Mouse (Mus musculus): ENCODE measurements around the gene Trabd2b.

The Trabd2b gene

GRCm38 (mm10) chr4:114453101-114453500, 46.6 kb downstream of the Trabd2b start:
- DNase-seq, result no peak

- no peak for DNase-seq
These were observed 47.5 kb downstream of the Trabd2b start for GRCm38 (mm10) chr4:114454016-114454415.

DNA sequence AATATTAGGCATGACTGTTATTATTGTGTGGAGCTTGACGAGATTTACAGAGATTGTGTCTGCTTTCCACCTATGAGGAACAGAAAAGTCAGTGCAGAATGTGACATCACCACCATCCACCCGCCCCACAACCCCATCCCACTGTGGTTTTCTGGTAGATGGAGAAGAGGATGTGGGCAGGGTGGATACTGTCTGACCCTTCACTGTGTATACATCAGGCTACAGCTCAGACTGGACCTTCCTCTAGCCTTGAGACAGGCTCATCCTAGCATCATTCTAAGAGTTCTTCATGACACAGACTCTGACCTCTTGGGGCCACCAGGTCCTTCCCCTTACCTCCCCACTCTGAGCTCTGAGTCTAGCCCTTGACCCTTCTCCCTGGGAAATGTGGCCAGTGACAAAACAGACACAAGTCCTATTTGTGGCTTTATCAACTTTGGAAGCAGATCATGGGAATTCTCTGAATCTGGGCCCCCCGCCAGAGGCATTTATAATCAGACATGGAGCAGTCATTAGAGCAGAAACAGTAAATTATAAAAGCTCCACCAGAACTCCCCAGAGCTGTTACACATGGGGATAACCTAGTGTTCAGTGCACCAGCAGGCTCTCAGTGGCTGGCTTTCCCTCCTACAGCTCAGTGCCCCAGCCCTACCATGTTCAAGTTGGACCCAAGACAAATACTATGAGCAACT, 48.1 kb downstream of the Trabd2b start:
- DNase-seq, result no peak

DNA sequence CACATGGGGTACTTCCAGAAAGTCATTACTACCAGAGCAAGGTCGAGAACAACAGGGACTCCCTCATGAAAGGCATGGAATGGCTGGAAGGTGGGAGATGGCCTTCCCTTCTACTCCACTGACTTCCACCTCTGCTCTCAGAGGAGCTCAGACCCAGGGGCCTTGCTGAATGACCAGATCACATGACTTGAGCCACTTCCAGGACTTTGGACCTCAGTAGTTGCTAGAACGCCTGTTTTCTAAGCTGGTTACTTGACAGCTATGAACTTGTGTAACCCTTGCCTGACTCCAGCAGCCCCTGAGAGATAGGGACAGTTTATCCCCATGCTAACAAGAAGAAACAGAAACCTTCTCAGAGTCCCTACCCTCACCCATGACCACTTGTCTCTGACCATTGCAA, 50.6 kb downstream of the Trabd2b start:
- no peak for DNase-seq

DNA sequence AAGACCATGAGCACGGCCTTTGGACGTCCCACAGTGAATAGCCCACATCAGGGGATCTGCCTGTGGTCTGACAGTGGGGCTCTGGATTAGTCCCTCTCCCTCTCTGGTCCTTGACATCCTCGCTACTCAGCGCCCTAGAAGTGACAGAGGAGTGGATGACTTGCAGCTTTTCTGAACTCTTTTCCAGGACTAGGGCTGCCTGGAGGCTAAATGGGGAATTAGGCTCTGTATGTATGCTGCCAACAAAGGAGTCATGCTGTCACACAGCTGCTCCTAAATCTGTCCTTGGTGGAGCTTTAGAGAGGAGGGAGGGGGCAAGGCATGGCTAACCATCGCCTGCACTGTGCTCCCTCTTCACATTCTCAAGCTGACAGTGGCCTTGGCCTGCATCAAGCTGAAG, 53.1 kb downstream of the Trabd2b start:
- no peak for DNase-seq

GRCm38 (mm10) chr4:114460401-114460800, 53.9 kb downstream of the Trabd2b start:
- no peak for DNase-seq

GRCm38 (mm10) chr4:114461093-114461492, 54.6 kb downstream of the Trabd2b start:
- DNase-seq, result no peak

DNA sequence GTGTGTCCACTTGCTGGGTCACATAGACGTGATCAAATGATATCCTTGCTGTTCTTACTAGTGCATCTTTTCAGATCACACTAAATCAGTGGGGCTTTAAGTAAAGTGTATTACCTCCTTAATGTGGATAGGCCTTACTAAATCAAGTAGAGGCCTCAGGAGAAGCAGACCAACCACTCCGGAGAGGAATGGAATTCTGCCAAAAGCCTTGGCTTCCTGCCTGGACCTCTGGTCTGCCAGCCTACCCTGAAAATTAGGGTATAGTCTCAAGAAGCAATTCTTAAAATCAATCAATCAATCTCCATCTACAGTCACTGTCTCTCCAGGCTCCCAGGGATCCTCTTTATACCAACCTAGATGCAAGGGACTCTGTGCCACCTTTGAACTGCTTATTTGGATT, 59.1 kb downstream of the Trabd2b start:
- DNase-seq, result no peak

DNA sequence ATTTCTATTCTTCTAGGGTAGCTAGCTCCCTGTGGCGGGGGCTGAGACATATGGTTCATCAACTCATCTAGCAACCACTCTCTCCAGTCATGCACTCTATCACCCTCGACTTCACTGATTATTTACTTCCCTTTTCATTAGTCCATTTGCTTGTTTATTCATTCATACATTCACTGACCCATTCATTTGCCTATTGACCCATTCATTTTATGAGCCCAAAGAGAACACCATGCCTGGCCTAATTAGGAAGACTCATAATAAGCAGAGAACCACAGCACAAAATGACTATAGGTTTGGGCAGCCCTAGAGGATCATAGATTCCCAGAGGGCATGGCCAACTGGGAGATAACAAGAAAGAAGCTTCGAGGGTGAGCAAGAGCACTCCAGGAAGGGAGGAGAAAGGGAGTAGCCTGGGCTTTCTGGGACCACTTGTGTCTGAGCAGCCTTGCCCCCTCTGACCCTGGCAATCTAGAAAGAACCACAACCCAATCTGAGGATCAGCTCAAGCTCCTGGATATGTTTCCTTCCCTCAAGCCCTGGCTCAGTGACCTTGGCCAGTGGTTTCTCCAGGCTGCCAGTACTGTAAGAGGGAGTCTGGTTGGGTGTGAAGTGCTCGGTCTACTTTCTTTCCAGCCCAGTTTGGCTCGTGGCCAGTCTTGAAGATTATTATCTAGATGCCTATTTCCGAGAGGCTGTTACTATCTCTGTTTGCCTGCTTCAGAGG, 61.0 kb downstream of the Trabd2b start:
- no peak for DNase-seq

DNA sequence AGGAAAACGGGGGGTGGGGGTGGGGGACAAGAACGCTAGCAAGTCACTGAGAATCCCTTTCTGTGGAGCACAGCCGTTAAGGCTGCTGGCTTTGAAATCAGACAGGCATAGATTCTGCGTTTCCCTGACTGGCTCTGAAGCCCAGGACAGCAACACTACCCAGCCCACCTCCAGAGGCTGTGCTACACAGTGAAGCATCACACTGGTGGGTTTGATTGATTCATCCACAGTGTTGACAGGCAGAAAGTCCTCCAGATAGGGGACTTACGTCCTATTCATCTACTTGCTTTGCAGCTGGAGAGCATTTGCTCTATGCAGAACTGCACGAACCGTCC, 61.5 kb downstream of the Trabd2b start:
- no peak for DNase-seq

DNA sequence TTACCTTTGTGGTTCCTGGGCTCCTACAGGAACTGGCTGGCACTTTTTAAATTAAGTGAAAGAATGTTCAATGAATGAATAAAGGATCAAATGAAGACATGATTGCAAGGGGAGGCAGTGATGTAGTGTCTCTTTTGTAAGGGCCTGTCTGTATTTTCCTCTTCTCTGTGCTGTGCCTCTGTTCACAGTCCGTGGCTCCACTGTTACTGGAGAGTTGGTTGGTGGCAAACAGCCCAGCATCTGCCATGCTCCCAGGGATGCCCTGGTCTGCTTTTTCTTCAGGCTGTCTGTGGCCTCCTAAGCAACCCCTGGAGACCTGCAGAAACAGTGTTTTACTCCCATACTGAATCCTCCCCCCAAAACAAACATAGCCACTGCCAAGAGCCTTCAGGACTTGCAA, 63.4 kb downstream of the Trabd2b start:
- no peak for DNase-seq

GRCm38 (mm10) chr4:114472143-114472542, 65.6 kb downstream of the Trabd2b start:
- no peak for DNase-seq

GRCm38 (mm10) chr4:114476316-114476715, 69.8 kb downstream of the Trabd2b start:
- no peak for DNase-seq

DNA sequence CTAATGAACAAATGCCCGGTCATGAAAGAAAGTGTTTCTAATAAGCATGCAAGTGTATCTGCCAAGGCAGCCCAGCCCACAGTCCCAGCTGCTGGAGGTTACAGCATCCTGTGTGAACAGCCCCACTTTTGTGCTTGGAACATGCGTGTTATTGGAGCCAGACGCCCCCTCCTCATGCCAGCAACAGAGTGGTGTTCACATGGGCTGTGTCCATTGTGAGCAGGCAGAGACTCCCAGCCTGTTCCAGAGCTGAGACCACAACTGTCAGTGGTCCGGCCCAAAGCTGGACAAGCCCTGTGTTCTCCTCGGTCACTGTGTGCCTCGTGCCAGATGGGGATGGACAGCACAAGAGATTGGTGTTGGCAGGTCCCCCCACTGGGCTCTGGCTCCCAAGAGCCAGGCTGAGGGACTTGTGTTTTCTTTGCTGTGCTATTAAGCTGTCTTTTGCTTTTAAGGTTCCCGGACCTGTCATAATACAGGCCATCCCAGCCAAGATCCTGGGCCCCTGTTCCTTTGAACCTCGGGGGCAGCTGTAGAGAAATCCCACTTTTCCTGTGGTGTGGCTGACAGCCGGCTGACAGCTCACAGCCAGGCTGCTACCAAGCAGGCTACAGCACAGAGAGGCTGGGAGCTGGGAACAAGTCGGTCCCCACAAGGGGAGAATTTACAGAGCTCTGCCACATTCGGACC, 70.7 kb downstream of the Trabd2b start:
- DNase-seq, result no peak

GRCm38 (mm10) chr4:114481518-114481917, 75.0 kb downstream of the Trabd2b start:
- no peak for DNase-seq

DNA sequence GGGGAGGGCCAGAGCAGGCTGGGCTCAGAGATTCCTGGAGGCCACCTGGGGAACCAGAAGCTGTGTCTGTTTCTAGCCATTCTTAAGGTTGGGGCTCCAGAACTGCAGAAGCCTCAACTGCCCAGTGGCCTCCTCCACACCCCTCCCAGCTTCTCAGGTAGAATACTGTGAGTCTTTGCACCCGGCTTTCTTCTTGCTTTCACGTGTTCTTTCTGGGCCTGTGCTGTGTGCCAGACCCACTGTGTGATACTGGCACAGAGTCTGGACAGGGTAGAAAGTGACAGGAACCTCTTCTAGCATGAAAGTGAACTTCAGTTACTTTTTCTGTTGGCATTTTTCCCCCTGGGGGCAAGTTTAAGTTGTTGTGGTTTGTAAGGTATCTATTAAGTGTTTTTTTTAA, 77.6 kb downstream of the Trabd2b start:
- DNase-seq, result no peak

DNA sequence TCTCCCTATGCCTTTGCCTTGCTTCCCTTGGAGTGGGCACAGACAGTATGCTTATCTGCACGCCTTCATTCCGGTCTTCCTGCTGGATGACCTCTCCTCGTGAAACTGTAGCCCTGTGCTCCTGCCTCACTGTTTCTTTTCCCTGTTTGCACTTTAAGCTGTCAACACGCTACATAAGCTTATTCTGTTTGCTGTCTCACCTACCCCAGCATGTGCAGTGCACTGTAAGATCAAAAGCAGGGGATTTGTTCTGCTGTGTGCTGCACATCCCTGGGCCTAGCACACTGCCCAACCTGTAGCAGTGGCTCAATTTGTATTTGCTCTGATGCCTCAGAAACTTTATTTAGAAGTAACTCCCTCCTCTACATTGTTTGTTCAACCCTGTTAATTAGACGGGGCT, 79.5 kb downstream of the Trabd2b start:
- DNase-seq, result no peak

GRCm38 (mm10) chr4:114486885-114487531, 80.5 kb downstream of the Trabd2b start:
- no peak for DNase-seq

GRCm38 (mm10) chr4:114487701-114488100, 81.2 kb downstream of the Trabd2b start:
- peak in 1 of 2 experiments; percentile 4 for DNase-seq

DNA sequence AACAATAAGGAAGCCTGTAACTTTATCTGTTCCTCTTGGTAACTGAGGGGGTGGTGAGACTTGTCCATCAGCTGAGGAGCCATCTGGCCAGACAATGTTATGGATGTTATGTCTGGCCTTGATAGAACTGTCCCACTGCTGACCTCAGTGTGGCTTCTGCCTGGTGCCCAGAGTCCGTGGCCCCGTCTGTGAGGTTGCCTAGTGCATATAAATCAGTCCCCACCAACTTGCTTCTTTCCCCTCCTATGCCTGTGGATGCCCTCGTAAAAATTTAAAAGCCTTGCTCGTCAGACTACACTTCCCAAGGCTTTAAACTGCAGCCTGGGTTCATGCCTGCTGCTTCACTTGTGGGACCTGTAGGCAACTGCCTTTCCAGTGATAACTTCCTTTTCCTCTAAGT, 85.6 kb downstream of the Trabd2b start:
- no peak for DNase-seq

GRCm38 (mm10) chr4:114494035-114494434, 87.5 kb downstream of the Trabd2b start:
- DNase-seq, result no peak

GRCm38 (mm10) chr4:114495688-114496426, 89.3 kb downstream of the Trabd2b start:
- no peak for DNase-seq

DNA sequence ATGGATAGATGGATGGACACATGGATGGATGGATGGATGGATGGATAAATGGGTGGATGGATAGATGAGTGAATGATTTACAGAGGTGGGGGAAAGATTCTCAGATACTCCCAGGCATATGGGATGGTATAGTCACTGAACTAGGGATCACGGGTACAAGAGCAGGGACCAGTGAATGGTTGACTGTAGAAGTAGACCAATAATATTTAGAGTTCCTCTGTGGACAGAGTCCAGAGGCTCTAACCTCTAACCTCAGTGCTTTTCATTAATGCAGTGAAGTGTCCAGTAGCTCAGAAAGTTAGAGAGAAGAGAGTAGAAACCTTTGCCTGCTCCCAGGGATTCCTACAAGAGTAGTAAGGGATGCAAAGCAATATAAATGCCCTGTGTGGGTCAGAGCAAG, 93.1 kb downstream of the Trabd2b start:
- DNase-seq, result no peak

Data from spleen, adult 18-20 months (tissue).